Mouse (Mus musculus): ENCODE measurements around the gene Esrrg. TPM values are rescaled to one million over a fixed set of nuclear protein-coding genes. Genes with fewer than 3 reads are reported as not detected.

Esrrg gene
- polyA plus RNA-seq, 1 experiment from 2014 or later = 8.1 TPM

DNA sequence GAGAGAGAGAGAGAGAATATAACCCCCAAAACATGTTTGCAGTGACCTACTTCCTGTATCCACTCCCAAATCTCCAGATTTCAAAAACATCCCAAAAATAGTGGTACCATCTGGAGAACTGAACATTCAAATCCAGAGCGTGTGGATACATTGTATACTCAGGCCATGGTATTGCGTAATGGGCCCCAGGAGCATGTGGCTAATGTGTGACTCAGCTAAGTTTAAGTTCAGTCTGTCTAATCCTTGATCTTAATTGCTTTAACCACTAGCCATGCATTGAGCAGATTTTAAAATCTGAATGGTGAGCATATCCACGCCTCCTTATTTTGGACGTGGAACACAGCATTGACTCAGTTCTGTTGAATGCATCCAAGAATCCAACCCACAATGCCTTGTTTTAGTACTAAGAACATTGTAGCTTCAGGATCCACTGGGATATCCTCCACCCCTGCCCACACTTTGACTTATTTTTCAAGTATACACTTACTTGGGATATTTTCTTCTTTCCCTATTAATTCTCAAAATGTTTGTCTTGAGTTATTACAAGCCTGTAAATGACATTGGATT, 612.7 kb downstream of the Esrrg start:
- H3K9ac ChIP-seq (replicated peaks) = no peak overlapping the region
- no peaks in the 10 kb centered on the region for H3K36me3 ChIP-seq
- H3K4me2 ChIP-seq (replicated peaks) = no peak overlapping the region
- no peaks in the 10 kb centered on the region for H3K27me3 ChIP-seq
- WGBS = 86% methylated on average over 4 of the region's 4 CpGs
- H3K4me1 ChIP-seq = no peaks in the 10 kb centered on the region
- H3K9me3 ChIP-seq = no peaks in the 10 kb centered on the region
- no peak for ATAC-seq (ENCODE audit: low FRiP score, low read depth)
- H3K27ac ChIP-seq (replicated peaks) = no peak overlapping the region
- no peak overlapping the region for H3K4me3 ChIP-seq

DNA sequence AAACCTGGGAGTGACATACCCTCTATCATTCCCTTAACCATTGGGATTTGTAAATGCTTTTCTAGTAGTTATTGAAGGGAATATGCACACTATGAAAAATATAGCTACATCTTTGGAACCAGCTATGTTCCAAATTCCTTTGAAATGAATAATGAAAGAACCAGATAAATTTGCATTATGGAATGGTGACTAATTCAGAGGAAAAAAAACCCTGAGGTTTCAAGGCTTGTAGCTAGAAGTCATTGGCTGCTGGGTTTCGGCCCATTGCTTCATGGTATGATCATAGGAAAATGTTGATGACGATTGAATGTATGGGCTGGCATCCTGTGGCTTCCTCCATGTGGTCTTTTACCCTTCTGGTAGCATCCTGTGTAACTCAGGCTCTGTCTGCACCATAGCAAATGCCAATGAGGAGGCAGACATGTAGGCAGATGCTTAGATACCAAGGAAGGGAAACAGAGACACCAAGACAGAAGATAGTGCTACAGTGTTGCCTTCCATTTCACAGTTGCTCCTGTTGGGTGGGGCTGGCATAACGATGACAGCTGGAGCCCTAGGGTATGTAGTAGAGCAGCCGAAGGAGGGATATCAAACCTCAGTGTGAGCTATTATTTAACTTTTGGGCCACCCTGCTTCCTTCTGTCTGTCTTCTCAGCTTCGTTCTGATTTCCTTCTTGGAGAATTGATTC, 624.6 kb downstream of the Esrrg start:
- ATAC-seq (ENCODE audit: low FRiP score, low read depth) = no peak
- H3K9me3 ChIP-seq = no peaks in the 10 kb centered on the region
- WGBS = 86% methylated on average over 5 of the region's 5 CpGs

DNA sequence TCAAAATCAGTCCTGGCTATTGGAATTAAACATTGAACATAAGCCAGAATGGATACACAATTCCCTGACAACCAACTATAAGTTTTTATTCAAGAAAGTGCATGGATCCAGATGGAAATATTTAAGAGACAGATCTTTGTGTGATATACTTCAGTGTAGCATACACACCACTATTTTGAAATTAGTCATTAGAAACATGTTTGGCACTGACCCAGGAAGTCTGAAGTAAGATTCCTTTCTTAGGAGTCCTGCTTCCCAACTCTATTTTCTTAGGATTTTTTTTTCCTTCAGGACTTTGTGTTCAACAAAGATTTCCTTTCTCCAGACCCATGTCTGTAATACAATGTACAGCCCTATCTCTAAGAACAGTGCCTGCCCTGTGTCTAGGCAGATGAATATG, 630.0 kb downstream of the Esrrg start:
- no peak overlapping the region for H3K9ac ChIP-seq (replicated peaks)
- H3K4me2 ChIP-seq (replicated peaks) = no peak overlapping the region
- no peak overlapping the region for H3K4me3 ChIP-seq
- no peak for ATAC-seq (ENCODE audit: low FRiP score, low read depth)
- no peaks in the 10 kb centered on the region for H3K27me3 ChIP-seq
- no peak overlapping the region for H3K27ac ChIP-seq (replicated peaks)
- no peaks in the 10 kb centered on the region for H3K9me3 ChIP-seq
- no peaks in the 10 kb centered on the region for H3K4me1 ChIP-seq
- H3K36me3 ChIP-seq = no peaks in the 10 kb centered on the region

More for the DNA sequence above, 624.6 kb downstream of the Esrrg start:
- H3K36me3 ChIP-seq = no peaks in the 10 kb centered on the region
- no peaks in the 10 kb centered on the region for H3K27me3 ChIP-seq
- no peak overlapping the region for H3K9ac ChIP-seq (replicated peaks)
- no peak overlapping the region for H3K4me2 ChIP-seq (replicated peaks)
- no peak overlapping the region for H3K27ac ChIP-seq (replicated peaks)
- no peaks in the 10 kb centered on the region for H3K4me1 ChIP-seq
- no peak overlapping the region for H3K4me3 ChIP-seq

DNA sequence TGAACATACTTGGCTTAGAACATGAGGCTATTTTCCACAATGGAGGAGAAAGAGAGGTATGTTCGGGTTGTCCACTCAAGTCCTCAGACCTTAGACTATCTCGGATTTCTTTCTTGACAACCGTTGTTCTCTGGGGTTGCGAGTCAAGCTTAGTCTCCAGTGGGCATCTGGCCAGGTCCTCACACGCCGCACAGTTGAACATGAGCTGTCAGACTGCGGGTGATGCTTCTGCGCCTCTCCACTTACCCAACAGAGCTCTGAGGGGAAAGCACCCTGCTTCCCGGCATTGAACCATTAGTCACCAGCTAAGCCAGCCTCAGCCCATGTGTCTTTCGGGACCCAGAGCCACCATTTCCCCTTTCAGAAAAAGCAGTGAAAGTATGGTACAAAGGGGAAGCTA, 633.2 kb downstream of the Esrrg start:
- Histone ChIP-seq H3K27me3 (no peaks in the 10 kb centered on the region), H3K9ac (replicated peaks) (no peak overlapping the region), H3K36me3 (no peaks in the 10 kb centered on the region), H3K4me3 (no peak overlapping the region), H3K27ac (replicated peaks) (no peak overlapping the region), H3K9me3 (no peaks in the 10 kb centered on the region), H3K4me1 (no peaks in the 10 kb centered on the region), H3K4me2 (replicated peaks) (no peak overlapping the region)
- ATAC-seq (ENCODE audit: low FRiP score, low read depth) = no peak
- 94% methylated on average over 10 of the region's 10 CpGs for WGBS

DNA sequence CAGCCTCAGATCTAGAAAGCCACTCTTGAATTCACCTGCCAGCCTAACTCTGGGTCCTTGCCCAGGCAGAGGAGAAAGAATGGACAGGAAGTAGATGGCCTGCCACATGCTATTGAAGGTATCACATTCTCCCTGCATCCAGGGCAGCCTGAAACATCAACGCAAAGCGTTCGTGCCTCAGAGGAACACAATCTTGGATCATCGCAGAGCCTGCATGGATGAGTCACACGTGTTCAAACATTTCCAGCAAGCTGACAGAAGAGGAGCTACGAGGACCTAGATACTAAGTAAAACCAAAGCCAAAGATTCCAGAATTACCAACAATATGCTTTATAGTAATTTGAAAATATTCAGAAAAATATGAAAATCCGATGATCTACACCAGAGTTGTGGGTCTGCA, 648.9 kb downstream of the Esrrg start:
- no peaks in the 10 kb centered on the region for H3K36me3 ChIP-seq
- H3K27me3 ChIP-seq = no peaks in the 10 kb centered on the region
- H3K27ac ChIP-seq (replicated peaks) = no peak overlapping the region
- H3K4me3 ChIP-seq = no peak overlapping the region
- H3K4me1 ChIP-seq = peaks cover 21% of the 10 kb centered on the region
- 91% methylated on average over 7 of the region's 7 CpGs for WGBS
- no peak overlapping the region for H3K9ac ChIP-seq (replicated peaks)
- no peaks in the 10 kb centered on the region for H3K9me3 ChIP-seq
- no peak for ATAC-seq (ENCODE audit: low FRiP score, low read depth)
- no peak overlapping the region for H3K4me2 ChIP-seq (replicated peaks)

DNA sequence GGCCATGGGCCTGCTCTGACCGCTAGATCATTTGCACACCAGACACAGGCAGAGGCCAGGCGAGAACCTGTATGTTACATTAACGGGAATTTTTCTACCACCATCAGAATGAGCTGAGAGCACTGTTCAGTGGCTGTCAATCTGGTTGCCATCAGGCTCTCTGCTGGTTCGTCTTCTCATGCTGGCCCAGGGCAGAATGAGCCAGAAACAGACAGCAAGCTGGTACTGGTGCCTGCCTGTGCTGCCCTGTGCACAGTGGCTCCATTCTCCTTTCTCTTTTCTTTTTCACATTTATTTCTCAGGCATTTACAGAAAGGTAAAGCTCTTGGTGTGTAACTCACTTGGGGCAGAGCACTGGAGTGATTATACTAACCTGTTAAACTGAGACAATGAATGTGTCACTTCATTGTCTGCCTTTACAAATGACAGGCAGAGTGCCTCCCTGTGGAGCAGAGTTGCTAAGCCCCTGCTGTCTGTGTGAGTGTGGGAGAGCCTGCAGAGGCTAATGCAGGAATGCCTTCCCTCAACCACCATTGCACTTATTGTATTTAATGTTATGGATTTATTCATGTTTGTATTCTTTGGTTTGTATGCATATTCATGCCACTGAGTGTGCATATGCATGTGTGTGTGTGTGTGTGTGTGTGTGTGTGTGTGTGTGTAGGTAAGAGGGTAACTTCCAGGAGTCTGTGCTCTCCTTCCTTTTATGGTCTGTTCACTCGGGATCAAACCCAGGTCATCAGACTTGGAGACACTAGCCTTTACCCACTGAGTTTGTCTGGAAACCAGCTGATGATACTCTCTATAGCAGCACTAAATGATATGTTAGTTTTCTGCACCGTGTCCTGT, 651.9 kb downstream of the Esrrg start:
- H3K4me2 ChIP-seq (replicated peaks) = no peak overlapping the region
- no peak overlapping the region for H3K27ac ChIP-seq (replicated peaks)
- H3K9me3 ChIP-seq = no peaks in the 10 kb centered on the region
- H3K9ac ChIP-seq (replicated peaks) = no peak overlapping the region
- H3K4me1 ChIP-seq = peaks cover 25% of the 10 kb centered on the region
- no peaks in the 10 kb centered on the region for H3K36me3 ChIP-seq
- no peak overlapping the region for H3K4me3 ChIP-seq
- no peaks in the 10 kb centered on the region for H3K27me3 ChIP-seq
- ATAC-seq (ENCODE audit: low FRiP score, low read depth) = peak; percentile 80
- WGBS = 64% methylated on average over 6 of the region's 6 CpGs

DNA sequence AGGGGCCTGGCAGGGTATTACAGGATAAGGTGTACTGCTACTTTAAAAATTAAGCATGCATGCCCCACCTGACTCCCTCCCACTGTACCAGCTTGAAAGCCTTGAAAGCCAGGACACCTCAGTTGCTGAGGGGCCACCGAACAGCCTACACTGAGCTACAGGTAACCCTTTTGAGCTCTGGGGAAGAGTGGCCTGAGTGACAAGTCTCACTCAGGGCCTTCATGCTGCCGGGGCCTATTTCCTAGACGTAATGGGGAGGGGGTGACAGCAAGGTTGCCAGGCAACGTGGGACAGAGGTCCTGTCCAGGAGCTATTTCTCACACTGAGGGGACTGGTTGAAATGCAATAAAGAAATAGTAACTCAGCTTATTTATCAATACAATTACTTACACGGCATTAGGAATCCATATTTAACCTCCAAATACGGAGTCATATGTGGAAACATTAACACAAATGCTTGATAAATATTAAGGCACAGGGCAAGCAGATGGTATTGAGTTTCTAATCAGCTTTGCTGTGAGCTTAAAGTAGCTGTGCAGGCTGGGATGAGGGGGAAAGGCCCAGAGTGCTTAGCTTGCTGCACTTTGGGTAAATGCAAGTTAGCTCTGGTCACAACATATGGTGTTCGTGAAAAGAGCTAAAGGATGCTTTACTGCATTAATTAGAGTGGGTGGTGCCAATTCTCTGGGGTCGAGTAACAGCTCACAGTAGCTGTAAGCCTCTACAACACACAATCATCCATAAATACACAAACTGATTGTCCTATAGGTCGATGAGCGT, 653.5 kb downstream of the Esrrg start, which contains the start of gene Ush2a:
TSS of gene Ush2a (plus strand) at position 121 of the 780 bp plus-strand sequence.
- Histone ChIP-seq H3K4me1 (peaks cover 25% of the 10 kb centered on the region), H3K27me3 (no peaks in the 10 kb centered on the region), H3K9me3 (no peaks in the 10 kb centered on the region), H3K36me3 (no peaks in the 10 kb centered on the region), H3K4me3 (no peak within 1 kb of the TSS), H3K9ac (replicated peaks) (no peak within 1 kb of the TSS), H3K4me2 (replicated peaks) (no peak within 1 kb of the TSS), H3K27ac (replicated peaks) (peak within 1 kb of the TSS; percentile 25; the same call in 1 of the 2 replicates)
- ATAC-seq (ENCODE audit: low FRiP score, low read depth) = peak; percentile 51
- 36% methylated on average over 10 of the region's 10 CpGs for WGBS

Data from midbrain, embryonic 12.5 days (tissue).